Mouse (Mus musculus) kidney, adult 9 months (tissue): Measurements from ENCODE around the gene Ntm.
A peak's percentile ranks its signal among the peaks of the same experiment; 100 is the strongest.

Experiments
- DNase-seq: peaks from one replicate; pipeline ENCODE4 v3.0.0; 2022

The Ntm gene

DNA sequence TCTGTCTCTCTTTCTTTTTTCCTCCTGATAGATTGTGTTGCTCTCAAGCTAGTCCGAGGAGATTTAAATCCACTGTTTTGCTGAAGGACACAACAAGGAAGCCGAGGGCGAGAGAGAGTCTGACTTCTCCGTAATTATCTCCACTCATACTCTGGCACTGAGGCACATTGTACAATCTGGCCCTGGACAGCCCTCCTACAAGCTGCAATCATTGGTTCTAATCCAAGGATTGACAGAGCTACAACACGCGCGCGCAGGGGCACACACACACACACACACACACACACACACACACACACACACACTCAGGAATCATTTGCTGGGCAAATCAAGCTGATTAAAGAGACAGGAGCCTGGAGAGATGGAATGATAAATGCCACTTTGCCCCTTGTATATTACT lies at the start of gene Ntm:
Gene Ntm (minus strand): TSS at position 164 of the 400 bp plus-strand sequence.
- DNase-seq, result peak; percentile 5

DNA sequence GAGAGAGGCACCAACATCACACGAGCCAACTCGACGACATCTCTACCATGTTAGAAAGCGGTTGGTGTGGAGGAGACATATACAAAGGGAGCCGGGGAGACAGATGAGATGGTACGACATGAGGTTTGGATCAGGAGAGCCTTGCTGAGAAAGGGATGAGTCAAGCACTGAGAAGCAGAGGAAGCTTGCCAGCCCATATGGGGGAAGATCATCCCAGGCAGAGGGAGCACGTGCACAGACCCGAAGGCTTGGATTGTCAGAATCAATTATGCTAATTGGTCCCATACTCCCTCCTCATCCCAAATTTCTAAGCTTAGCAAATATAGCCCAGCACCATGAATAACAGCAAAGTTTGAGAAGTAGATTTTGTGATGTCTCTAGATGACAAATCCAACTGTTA lies 42.8 kb upstream of the Ntm start:
- no peak for DNase-seq

DNA sequence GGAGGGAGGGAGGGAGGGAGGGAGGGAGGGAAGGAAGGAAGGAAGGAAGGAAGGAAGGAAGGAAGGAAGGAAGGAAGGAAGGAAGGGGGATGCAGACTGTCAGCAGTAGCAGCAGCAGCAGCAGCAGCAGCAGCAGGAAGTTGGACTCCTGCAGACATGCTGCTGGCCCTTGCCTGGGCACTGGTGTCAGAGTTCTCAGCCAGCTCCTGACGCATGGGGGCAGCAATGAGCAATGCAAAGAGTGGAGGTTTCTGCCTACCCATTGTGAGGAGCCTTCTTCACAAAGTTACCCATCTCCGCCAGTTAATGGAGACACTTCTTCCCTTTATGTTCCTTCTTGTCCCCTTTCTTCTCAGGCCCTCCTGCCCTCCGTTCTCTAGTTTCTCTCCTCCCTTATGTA lies 40.7 kb upstream of the Ntm start:
- DNase-seq, result peak; percentile 74

- DNase-seq, result no peak
Measured at GRCm38 (mm10) chr9:29981177-29981915, 18.4 kb upstream of the Ntm start.

DNA sequence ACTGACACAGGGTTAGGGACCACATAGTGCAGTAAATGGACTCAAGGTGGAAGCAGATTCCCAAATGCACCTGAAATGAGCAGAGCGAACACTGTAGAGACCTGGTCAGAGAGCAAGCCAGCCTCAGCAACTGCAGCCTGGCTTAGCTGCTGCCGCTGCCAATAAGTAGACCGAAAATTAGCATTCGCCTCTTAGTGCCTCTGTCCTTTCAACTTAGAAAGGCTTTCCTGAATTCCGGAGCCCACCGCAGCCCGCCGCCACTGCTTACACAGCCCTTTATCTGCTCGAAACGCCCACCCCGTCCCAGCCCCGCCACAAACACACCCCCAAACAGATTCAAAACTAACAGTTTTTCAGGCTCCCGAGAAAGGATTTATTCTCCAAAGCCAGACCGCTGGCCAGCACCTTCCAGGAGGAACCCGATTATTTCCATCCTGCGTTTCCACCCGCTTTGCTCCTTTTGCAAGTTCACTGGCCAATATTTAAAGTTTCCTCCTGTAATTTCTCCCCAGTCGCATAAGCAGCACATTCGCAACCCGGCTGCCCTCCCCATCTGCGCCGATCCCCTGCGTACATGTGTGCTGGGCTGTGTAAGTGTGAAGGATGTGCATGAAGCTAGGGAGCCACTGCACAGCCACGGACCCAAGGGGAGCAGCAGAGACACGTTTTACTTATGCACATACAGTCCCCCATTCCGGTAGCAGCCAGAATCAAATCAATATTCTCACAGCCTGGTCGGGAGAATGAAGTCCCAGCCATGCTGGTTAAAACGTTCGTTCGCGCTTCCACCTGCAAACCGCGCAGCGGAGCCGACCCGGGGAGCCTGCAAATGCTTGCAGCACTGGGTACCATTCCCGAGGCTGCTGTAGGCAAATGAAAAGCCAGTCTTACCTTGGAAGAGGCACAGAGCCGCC lies 730 bp downstream of the Ntm start:
- no peak for DNase-seq

GRCm38 (mm10) chr9:29961512-29961911 lies 1.4 kb downstream of the Ntm start:
- DNase-seq, result no peak

- no peak for DNase-seq
Measured at GRCm38 (mm10) chr9:29960741-29961140, 2.2 kb downstream of the Ntm start.

- no peak for DNase-seq
Measured at GRCm38 (mm10) chr9:29960236-29960635, 2.7 kb downstream of the Ntm start.

- no peak for DNase-seq
Measured at GRCm38 (mm10) chr9:29956936-29957335, 6.0 kb downstream of the Ntm start.

DNA sequence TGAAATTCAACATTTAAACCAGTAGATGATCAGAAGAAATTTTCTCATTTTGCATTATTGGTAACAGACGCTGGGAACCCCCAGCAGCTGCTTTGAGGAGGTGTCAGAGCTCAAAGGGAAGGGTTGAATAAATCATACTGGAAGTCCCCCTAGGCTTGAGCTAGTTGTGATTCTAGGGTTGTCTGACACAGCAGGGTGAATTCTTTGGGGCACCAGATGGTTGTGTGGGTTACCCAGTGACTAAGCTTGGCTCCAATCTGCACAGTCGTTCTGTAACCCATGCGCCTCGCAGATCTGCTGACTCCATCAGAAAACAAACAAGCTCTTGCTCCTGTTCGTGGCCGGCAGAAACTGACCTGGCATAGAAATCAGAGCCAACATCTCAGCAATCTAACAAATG lies 8.9 kb downstream of the Ntm start:
- DNase-seq, result peak; percentile 12

GRCm38 (mm10) chr9:29949041-29949440 lies 13.9 kb downstream of the Ntm start:
- DNase-seq, result no peak

GRCm38 (mm10) chr9:29943209-29944070 lies 19.5 kb downstream of the Ntm start:
- DNase-seq, result no peak

- no peak for DNase-seq
Measured at GRCm38 (mm10) chr9:29942183-29942952, 20.6 kb downstream of the Ntm start.

DNA sequence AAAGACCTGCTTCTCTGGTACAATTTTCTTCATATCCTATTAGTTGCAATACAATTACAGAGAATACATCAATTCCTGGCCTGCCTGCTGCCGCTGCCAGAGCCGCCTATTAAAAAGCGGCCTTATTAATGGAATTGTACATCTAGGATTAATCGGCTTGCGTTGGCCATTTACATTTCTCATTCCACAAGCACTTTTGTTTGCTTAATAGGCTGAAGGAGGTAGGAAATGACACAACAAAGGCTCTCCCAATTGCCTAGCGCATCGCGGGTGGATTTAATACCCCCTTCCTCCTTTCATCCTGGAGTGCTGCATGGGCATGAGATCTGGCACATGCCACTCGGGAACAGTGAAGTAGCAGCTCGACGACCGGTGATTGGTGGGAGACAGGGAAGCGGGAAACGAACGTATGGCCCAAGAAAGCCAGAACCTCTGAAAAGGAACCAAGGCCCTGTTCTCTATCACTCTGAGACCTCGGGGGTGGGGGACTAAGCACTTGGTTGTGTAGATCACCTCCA lies 23.4 kb downstream of the Ntm start:
- no peak for DNase-seq

DNA sequence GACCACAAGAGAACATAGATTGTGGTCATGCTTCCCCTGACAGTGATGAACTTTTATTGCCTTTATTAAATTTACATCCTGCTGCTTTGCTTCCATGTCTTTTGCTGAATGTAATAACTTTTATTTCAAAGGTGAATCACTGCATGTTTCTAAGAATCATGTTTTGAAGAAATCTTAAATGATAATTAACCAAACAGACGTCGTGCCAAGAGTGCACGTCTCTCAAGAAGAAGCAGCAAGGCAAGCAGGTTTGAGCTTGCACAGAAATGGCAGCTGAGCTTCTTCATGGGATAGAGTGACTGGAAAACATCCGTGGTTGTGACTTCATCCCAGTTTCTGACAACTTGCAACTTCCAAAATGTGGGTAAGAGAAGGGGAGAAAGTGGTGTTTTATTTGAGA lies 34.1 kb downstream of the Ntm start:
- DNase-seq, result peak; percentile 67

DNA sequence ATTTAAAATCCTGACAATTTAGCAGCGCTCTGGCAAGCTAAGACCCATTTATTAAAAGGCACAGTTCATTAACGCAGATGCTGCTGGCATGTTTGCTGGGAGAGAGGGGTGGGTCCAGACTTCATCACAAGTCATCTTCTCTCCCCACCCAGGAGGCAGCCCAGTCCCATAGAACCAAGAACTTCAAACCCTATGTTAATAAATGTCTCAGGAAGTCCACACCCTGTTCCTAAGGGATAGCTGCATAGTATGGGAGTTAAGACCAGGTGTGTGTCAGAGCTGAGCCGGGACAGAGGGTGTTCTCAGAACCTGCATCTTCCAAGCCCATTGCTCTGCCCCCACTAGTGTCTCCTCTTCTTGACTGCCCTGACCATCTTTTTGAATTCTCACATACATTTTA lies 37.6 kb downstream of the Ntm start:
- no peak for DNase-seq

- no peak for DNase-seq
Measured at GRCm38 (mm10) chr9:29898406-29899054, 64.4 kb downstream of the Ntm start.

- no peak for DNase-seq
Measured at GRCm38 (mm10) chr9:29897448-29897847, 65.5 kb downstream of the Ntm start.

DNA sequence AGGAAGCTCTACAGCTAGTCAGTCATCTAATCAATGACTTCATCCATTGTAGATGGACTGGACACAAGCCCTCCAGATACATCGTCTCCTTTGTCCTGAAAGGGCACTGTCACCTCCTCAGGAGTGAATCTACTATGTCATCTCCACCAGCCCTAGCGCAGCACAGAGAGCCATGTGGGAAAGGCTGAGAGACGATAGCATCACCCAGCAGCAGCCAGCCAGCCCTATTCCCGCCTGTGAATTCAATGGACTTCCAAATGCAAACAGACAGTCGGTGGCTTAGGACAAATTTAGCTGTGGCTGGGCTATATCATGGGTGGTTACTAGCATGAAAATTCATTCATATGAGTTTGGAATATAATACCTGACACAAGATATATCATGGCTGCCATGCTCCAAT lies 70.1 kb downstream of the Ntm start:
- no peak for DNase-seq

DNA sequence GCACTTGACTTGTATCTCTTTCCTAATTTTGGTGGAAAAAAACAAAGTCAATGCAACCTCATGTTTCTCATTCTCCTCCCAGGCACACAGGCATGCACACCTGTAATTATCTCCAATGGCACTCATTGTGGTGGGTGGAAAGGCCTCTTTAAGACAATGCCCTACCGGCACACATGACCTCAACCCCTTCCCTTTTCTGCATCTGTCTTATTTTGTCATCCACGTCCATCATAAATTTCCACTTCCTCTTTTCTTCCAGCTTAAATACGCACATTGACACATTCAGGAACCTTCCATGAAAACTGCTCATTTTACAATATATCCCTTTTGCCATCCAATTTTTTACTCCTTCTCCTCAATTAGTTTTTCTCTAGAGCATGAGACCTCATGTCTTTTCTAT lies 74.2 kb downstream of the Ntm start:
- no peak for DNase-seq

DNA sequence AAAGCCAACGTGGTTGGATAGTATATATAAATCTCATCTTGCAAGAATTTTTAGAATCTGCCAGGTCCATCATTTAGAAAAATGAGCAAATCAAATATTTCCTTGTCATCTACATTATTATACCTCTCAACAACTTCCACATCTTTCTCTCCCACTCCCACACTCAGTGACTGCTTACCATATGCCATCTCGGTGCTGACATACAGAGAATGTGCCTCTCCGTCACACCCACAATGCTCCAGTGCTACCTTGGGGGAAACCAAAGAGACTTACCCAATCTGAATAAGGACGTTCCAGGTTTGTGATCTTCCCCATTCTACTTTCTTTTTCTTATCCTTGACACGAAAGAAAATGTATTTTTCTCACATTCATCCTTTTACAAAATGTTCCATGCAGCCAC lies 75.0 kb downstream of the Ntm start:
- no peak for DNase-seq

- DNase-seq, result no peak
Measured at GRCm38 (mm10) chr9:29884062-29884461, 78.9 kb downstream of the Ntm start.
